Mouse (Mus musculus): ENCODE measurements around the gene Gpatch3. TPM values are rescaled to one million over a fixed set of nuclear protein-coding genes. Genes with fewer than 3 reads are reported as not detected.
A peak's percentile ranks its signal among the peaks of the same experiment; 100 is the strongest.

The Gpatch3 gene
- polyA plus RNA-seq, 1 experiment from 2014 or later, result 12.2 TPM

GRCm38 (mm10) chr4:133613026-133613425 is 38.5 kb downstream of the Gpatch3 start:
- DNase-seq (ENCODE audit: low spot score), result no peak
- H3K9me3 ChIP-seq, result peaks cover 8% of the 10 kb centered on the region; the same call in 1 of the 2 replicates
- H3K36me3 ChIP-seq (replicated peaks), result peaks cover 96% of the 10 kb centered on the region
- H3K4me3 ChIP-seq, result no peak overlapping the region
- WGBS, result 95% methylated on average over 8 of the region's 8 CpGs
- H3K4me1 ChIP-seq, result peaks cover 3% of the 10 kb centered on the region; the same call in 1 of the 2 replicates
- no peak overlapping the region for H3K27ac ChIP-seq (replicated peaks)
- no peaks in the 10 kb centered on the region for H3K27me3 ChIP-seq (replicated peaks; ENCODE audit: low read depth, poor library complexity, severe bottlenecking)

- no peaks in the 10 kb centered on the region for H3K27me3 ChIP-seq (replicated peaks; ENCODE audit: low read depth, poor library complexity, severe bottlenecking)
- peaks cover 3% of the 10 kb centered on the region; the same call in 1 of the 2 replicates for H3K4me1 ChIP-seq
- no peak overlapping the region for H3K4me3 ChIP-seq
- peaks cover 93% of the 10 kb centered on the region for H3K36me3 ChIP-seq (replicated peaks)
- H3K27ac ChIP-seq (replicated peaks), result no peak overlapping the region
- DNase-seq (ENCODE audit: low spot score), result no peak
- H3K9me3 ChIP-seq, result peaks cover 8% of the 10 kb centered on the region; the same call in 1 of the 2 replicates
- WGBS, result 93% methylated on average over 4 of the region's 4 CpGs
These were observed 39.3 kb downstream of the Gpatch3 start for GRCm38 (mm10) chr4:133613867-133614266.

GRCm38 (mm10) chr4:133614274-133614761 is 39.8 kb downstream of the Gpatch3 start:
- H3K4me3 ChIP-seq, result no peak overlapping the region
- 94% methylated on average over 8 of the region's 8 CpGs for WGBS
- no peak overlapping the region for H3K27ac ChIP-seq (replicated peaks)
- H3K27me3 ChIP-seq (replicated peaks; ENCODE audit: low read depth, poor library complexity, severe bottlenecking), result no peaks in the 10 kb centered on the region
- H3K9me3 ChIP-seq, result peaks cover 8% of the 10 kb centered on the region; the same call in 1 of the 2 replicates
- peaks cover 93% of the 10 kb centered on the region for H3K36me3 ChIP-seq (replicated peaks)
- H3K4me1 ChIP-seq, result peaks cover 3% of the 10 kb centered on the region; the same call in 1 of the 2 replicates
- no peak for DNase-seq (ENCODE audit: low spot score)

GRCm38 (mm10) chr4:133615416-133615815 is 40.9 kb downstream of the Gpatch3 start:
- Histone ChIP-seq H3K4me1 (0 out of 2 replicates have a peak, but pooled peaks cover 2% of the 10 kb centered on the region), H3K4me3 (no peak overlapping the region), H3K27me3 (replicated peaks; ENCODE audit: low read depth, poor library complexity, severe bottlenecking) (no peaks in the 10 kb centered on the region), H3K9me3 (peaks cover 8% of the 10 kb centered on the region; the same call in 1 of the 2 replicates), H3K36me3 (replicated peaks) (peaks cover 93% of the 10 kb centered on the region), H3K27ac (replicated peaks) (no peak overlapping the region)
- no peak for DNase-seq (ENCODE audit: low spot score)
- WGBS, result 75% methylated on average over 10 of the region's 10 CpGs

GRCm38 (mm10) chr4:133617936-133618335 is 43.4 kb downstream of the Gpatch3 start:
- Histone ChIP-seq H3K4me1 (0 out of 2 replicates have a peak, but pooled peaks cover 5% of the 10 kb centered on the region), H3K9me3 (no peaks in the 10 kb centered on the region), H3K36me3 (replicated peaks) (peaks cover 89% of the 10 kb centered on the region), H3K27me3 (replicated peaks; ENCODE audit: low read depth, poor library complexity, severe bottlenecking) (no peaks in the 10 kb centered on the region), H3K27ac (replicated peaks) (no peak overlapping the region), H3K4me3 (no peak overlapping the region)
- WGBS, result 95% methylated on average over 11 of the region's 11 CpGs
- DNase-seq (ENCODE audit: low spot score), result no peak

GRCm38 (mm10) chr4:133619473-133620136 is 45.1 kb downstream of the Gpatch3 start:
- no peaks in the 10 kb centered on the region for H3K27me3 ChIP-seq (replicated peaks; ENCODE audit: low read depth, poor library complexity, severe bottlenecking)
- H3K4me1 ChIP-seq, result 0 out of 2 replicates have a peak, but pooled peaks cover 5% of the 10 kb centered on the region
- no peak overlapping the region for H3K4me3 ChIP-seq
- H3K36me3 ChIP-seq (replicated peaks), result peaks cover 84% of the 10 kb centered on the region
- H3K9me3 ChIP-seq, result no peaks in the 10 kb centered on the region
- no peak overlapping the region for H3K27ac ChIP-seq (replicated peaks)
- DNase-seq (ENCODE audit: low spot score), result no peak
- 75% methylated on average over 4 of the region's 4 CpGs for WGBS

- peaks cover 10% of the 10 kb centered on the region for H3K4me1 ChIP-seq
- 92% methylated on average over 8 of the region's 8 CpGs for WGBS
- no peak for DNase-seq (ENCODE audit: low spot score)
- H3K27ac ChIP-seq (replicated peaks), result no peak overlapping the region
- H3K4me3 ChIP-seq, result no peak overlapping the region
- no peaks in the 10 kb centered on the region for H3K9me3 ChIP-seq
- no peaks in the 10 kb centered on the region for H3K27me3 ChIP-seq (replicated peaks; ENCODE audit: low read depth, poor library complexity, severe bottlenecking)
- H3K36me3 ChIP-seq (replicated peaks), result peaks cover 84% of the 10 kb centered on the region
These were observed 46.1 kb downstream of the Gpatch3 start for GRCm38 (mm10) chr4:133620668-133621067.

- H3K27me3 ChIP-seq (replicated peaks; ENCODE audit: low read depth, poor library complexity, severe bottlenecking), result no peaks in the 10 kb centered on the region
- H3K27ac ChIP-seq (replicated peaks), result no peak overlapping the region
- WGBS, result 80% methylated on average over 11 of the region's 11 CpGs
- no peak for DNase-seq (ENCODE audit: low spot score)
- H3K4me3 ChIP-seq, result no peak overlapping the region
- peaks cover 85% of the 10 kb centered on the region for H3K36me3 ChIP-seq (replicated peaks)
- no peaks in the 10 kb centered on the region for H3K9me3 ChIP-seq
- H3K4me1 ChIP-seq, result peaks cover 21% of the 10 kb centered on the region
These were observed 47.7 kb downstream of the Gpatch3 start for GRCm38 (mm10) chr4:133622161-133622695.

GRCm38 (mm10) chr4:133624830-133625229 is 50.3 kb downstream of the Gpatch3 start:
- peaks cover 19% of the 10 kb centered on the region for H3K4me1 ChIP-seq
- no peak for DNase-seq (ENCODE audit: low spot score)
- H3K4me3 ChIP-seq, result no peak overlapping the region
- no peaks in the 10 kb centered on the region for H3K9me3 ChIP-seq
- no peaks in the 10 kb centered on the region for H3K27me3 ChIP-seq (replicated peaks; ENCODE audit: low read depth, poor library complexity, severe bottlenecking)
- no peak overlapping the region for H3K27ac ChIP-seq (replicated peaks)
- H3K36me3 ChIP-seq (replicated peaks), result peaks cover 63% of the 10 kb centered on the region
- 92% methylated on average over 7 of the region's 7 CpGs for whole genome bisulfite sequencing

GRCm38 (mm10) chr4:133625621-133626071 is 51.1 kb downstream of the Gpatch3 start:
- 54% methylated on average over 11 of the region's 11 CpGs for WGBS
- H3K36me3 ChIP-seq (replicated peaks), result peaks cover 61% of the 10 kb centered on the region
- peak overlapping the region; percentile 57 for H3K27ac ChIP-seq (replicated peaks)
- no peaks in the 10 kb centered on the region for H3K9me3 ChIP-seq
- no peak overlapping the region for H3K4me3 ChIP-seq
- DNase-seq (ENCODE audit: low spot score), result no peak
- H3K27me3 ChIP-seq (replicated peaks; ENCODE audit: low read depth, poor library complexity, severe bottlenecking), result no peaks in the 10 kb centered on the region
- peaks cover 24% of the 10 kb centered on the region for H3K4me1 ChIP-seq

- Histone ChIP-seq H3K27ac (replicated peaks) (0 out of 2 replicates have a peak overlapping the region, but pooled peaks have one; percentile 48), H3K27me3 (replicated peaks; ENCODE audit: low read depth, poor library complexity, severe bottlenecking) (no peaks in the 10 kb centered on the region), H3K4me3 (no peak overlapping the region), H3K9me3 (no peaks in the 10 kb centered on the region), H3K4me1 (peaks cover 30% of the 10 kb centered on the region), H3K36me3 (replicated peaks) (peaks cover 59% of the 10 kb centered on the region)
- DNase-seq (ENCODE audit: low spot score), result no peak
- WGBS, result 43% methylated on average over 5 of the region's 5 CpGs
These were observed 51.7 kb downstream of the Gpatch3 start for GRCm38 (mm10) chr4:133626221-133626620.

GRCm38 (mm10) chr4:133626621-133627020 is 52.1 kb downstream of the Gpatch3 start:
- peaks cover 34% of the 10 kb centered on the region for H3K4me1 ChIP-seq
- H3K27me3 ChIP-seq (replicated peaks; ENCODE audit: low read depth, poor library complexity, severe bottlenecking), result no peaks in the 10 kb centered on the region
- H3K9me3 ChIP-seq, result no peaks in the 10 kb centered on the region
- no peak overlapping the region for H3K27ac ChIP-seq (replicated peaks)
- peaks cover 56% of the 10 kb centered on the region for H3K36me3 ChIP-seq (replicated peaks)
- no peak for DNase-seq (ENCODE audit: low spot score)
- H3K4me3 ChIP-seq, result no peak overlapping the region
- 88% methylated on average over 9 of the region's 9 CpGs for WGBS

- 90% methylated on average over 14 of the region's 14 CpGs for WGBS
- Histone ChIP-seq H3K27ac (replicated peaks) (no peak overlapping the region), H3K4me1 (peaks cover 38% of the 10 kb centered on the region), H3K4me3 (no peak overlapping the region), H3K36me3 (replicated peaks) (peaks cover 52% of the 10 kb centered on the region), H3K9me3 (no peaks in the 10 kb centered on the region), H3K27me3 (replicated peaks; ENCODE audit: low read depth, poor library complexity, severe bottlenecking) (no peaks in the 10 kb centered on the region)
- no peak for DNase-seq (ENCODE audit: low spot score)
These were observed 52.5 kb downstream of the Gpatch3 start for GRCm38 (mm10) chr4:133627039-133627438.
